Mouse (Mus musculus): Measurements from ENCODE around the gene Tdrd3. TPM values are rescaled to one million over a fixed set of nuclear protein-coding genes. Genes with fewer than 3 reads are reported as not detected.

Tdrd3 gene
- 39.4 and 40.8 TPM in 2 replicates for polyA plus RNA-seq (2016; fragmentation: Nextera tagmentation; extraction: Ambion mirVana)

DNA sequence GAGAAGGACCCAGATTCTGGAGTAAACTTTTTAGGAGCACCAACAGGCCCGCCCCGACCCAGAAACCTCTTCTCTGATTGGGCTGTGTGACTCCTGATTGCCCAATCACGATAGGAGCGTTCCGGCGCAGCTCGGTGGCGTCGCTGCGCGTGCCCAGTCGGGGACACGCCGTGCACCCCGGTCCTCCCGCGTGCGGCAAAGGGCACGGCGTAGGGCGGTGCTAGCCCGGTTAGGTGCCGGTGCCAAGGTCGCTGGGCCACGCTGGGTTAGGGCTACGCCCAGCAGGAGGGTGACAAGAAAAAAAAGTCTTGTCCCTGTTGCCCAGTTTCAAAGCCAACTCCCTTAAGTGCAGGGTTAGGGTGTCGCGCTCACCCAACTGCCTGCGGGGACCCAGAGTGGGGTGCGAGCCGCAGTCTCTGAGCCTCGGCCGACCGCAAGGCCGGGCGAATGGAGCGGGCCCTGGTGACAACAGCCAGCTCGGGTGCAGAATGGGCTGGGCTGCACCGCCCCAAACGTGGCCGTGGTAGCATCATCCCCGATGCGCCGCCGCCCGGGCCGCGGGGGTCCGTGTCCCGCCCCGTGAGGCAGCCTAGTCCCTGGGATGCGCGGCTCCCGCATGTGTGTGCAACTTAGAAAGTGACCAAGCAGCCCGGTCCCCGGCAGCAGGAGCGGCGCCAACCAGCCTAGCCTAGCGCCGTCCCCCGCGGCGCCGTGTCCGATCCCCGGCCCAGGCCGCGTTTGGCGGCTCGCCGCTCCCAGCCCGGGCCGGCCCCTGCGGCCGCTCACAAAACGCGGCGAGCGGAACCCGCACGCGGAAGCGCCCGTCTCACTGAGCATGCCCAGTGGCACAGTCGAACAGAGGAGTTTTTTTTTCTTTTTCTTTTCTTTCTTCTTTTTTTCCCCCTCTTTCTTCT lies at the start of gene Tdrd3:
TSS of gene Tdrd3 (plus strand) at position 832 of the 914 bp plus-strand sequence.
- peak within 1 kb of the TSS; percentile 95 for H3K9ac ChIP-seq (replicated peaks)
- no peaks in the 10 kb centered on the region for H3K9me3 ChIP-seq
- H3K4me1 ChIP-seq, result peaks cover 22% of the 10 kb centered on the region
- no peaks in the 10 kb centered on the region for H3K36me3 ChIP-seq
- peak within 1 kb of the TSS; percentile 68 for H3K4me2 ChIP-seq (replicated peaks)
- WGBS, result under 1% methylated on average over 84 of the region's 85 CpGs
- peak; percentile 94 for ATAC-seq (ENCODE audit: low FRiP score, low read depth)
- peak within 1 kb of the TSS; percentile 82 for H3K4me3 ChIP-seq
- no peaks in the 10 kb centered on the region for H3K27me3 ChIP-seq
- peak within 1 kb of the TSS; percentile 99 for H3K27ac ChIP-seq (replicated peaks)

DNA sequence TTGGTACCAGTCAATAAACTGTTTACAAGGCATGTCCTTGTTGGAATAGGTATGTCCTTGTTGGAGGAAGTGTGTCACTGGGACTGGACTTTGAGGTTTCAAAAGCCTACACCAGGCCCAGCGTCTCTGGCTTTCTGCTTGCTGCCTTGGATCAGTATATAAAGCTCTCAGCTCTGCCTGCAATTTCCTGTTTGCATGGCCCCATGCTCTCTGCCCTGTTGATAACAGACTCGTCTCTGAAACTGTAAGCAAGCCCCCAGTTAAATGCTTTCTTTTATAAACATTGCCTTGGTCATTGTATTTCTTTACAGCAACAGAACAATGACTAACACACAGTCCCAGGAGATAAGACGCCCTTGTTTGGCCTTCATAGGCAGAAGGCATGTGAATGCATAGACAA lies 49.3 kb upstream of the Tdrd3 start:
- Histone ChIP-seq H3K4me2 (replicated peaks) (no peak overlapping the region), H3K27ac (replicated peaks) (no peak overlapping the region), H3K4me1 (no peaks in the 10 kb centered on the region), H3K36me3 (no peaks in the 10 kb centered on the region), H3K27me3 (no peaks in the 10 kb centered on the region), H3K4me3 (no peak overlapping the region), H3K9ac (replicated peaks) (no peak overlapping the region), H3K9me3 (no peaks in the 10 kb centered on the region)
- ATAC-seq (ENCODE audit: low FRiP score, low read depth), result no peak
- WGBS, result 67% methylated on average over 3 of the region's 3 CpGs

DNA sequence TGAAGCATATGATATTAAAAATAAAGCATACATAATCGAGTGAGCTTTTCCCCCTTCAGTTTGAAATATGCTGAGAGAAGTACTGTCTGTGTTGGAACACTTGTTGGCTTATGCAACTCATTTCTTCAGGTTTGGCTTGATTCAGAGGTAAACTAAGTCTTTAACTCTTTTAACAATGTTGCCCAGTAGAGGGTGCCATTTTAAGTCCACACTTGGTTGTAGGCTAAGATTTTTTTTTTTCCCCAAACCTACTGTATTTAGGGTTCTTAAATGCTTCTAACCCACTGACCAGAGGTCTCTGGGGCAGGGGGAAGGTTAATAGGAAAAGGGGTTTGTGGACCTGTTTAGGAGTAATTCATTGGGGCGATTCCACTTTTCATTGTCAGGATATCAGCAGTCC lies 33.4 kb upstream of the Tdrd3 start:
- Histone ChIP-seq H3K9ac (replicated peaks) (no peak overlapping the region), H3K27me3 (no peaks in the 10 kb centered on the region), H3K4me3 (no peak overlapping the region), H3K36me3 (no peaks in the 10 kb centered on the region), H3K4me1 (no peaks in the 10 kb centered on the region), H3K9me3 (no peaks in the 10 kb centered on the region), H3K27ac (replicated peaks) (no peak overlapping the region), H3K4me2 (replicated peaks) (no peak overlapping the region)
- no peak for ATAC-seq (ENCODE audit: low FRiP score, low read depth)
- WGBS, result 73% methylated on average over 2 of the region's 2 CpGs

DNA sequence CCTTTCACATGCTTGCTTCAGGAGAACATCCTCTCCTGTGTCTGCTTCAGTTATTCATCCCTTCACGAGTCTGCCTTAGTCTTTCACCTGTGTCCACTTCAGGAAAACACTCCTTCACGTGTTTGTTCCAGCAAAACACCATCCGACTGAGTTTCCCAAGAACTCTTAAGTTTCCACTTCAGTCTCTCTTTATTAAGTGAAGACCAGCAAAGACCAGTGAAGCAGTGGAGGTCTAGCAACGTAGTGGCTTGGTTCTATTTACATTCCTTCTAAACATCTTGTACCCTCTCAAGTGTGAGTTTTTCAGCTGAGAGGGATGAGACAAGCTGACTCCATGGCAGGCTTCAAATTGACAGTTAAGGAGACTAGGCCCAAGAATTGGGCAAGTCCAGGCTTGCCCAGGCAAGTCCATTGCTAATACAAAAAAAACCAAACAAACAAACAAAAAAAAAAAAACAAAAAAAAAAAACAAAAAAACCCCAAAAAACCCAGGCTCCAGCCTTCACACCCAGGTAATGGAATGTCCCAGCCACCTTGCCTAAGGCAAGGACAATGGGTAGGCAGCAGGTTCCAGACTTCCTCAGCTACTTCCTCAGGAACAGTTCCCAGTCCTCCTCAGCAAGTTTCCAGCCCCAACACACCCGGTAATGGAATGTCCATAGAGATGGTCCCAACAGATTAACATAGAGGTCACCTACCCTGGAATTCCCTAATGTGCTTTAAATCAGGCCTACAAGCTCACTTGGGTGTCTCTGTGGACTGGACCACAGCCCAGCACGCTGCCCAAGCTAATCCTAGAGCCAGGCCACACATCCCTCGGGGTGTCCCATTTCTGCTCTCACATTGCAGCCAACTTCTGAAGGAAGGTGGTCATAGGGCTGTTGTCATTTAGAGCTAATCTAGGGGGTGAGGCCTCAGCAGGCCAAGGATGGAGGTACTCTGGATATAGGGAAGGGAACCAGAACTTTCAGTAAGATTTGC lies 31.9 kb upstream of the Tdrd3 start:
- H3K9ac ChIP-seq (replicated peaks), result no peak overlapping the region
- H3K9me3 ChIP-seq, result no peaks in the 10 kb centered on the region
- H3K4me1 ChIP-seq, result no peaks in the 10 kb centered on the region
- no peak overlapping the region for H3K4me2 ChIP-seq (replicated peaks)
- no peaks in the 10 kb centered on the region for H3K36me3 ChIP-seq
- no peak overlapping the region for H3K4me3 ChIP-seq
- WGBS, result 91% methylated on average over 7 of the region's 7 CpGs
- H3K27me3 ChIP-seq, result no peaks in the 10 kb centered on the region
- H3K27ac ChIP-seq (replicated peaks), result no peak overlapping the region
- no peak for ATAC-seq (ENCODE audit: low FRiP score, low read depth)

DNA sequence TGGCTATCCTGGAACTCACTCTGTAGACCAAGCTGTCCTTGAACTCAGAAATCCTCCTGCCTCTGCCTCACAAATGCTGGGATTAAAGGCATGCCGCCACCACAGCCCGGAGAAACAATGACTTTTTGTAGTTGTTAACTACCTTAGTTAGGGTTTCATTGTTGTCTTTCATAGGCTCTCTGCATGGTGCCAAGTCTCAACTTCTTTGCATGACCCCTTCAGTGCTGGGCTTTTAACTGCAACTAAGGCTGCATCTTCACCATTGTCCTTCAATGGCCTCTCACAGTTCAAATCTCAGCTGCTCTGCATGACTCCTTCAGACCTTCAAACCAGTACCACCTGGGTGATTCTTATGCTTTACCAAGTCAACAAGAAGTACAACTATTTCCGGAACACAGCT lies 23.3 kb upstream of the Tdrd3 start:
- no peaks in the 10 kb centered on the region for H3K36me3 ChIP-seq
- H3K27ac ChIP-seq (replicated peaks), result no peak overlapping the region
- no peak overlapping the region for H3K4me3 ChIP-seq
- 0 out of 2 replicates have a peak, but pooled peaks cover 3% of the 10 kb centered on the region for H3K9me3 ChIP-seq
- H3K9ac ChIP-seq (replicated peaks), result no peak overlapping the region
- H3K27me3 ChIP-seq, result no peaks in the 10 kb centered on the region
- 85% methylated on average over 3 of the region's 3 CpGs for WGBS
- no peak overlapping the region for H3K4me2 ChIP-seq (replicated peaks)
- H3K4me1 ChIP-seq, result no peaks in the 10 kb centered on the region
- no peak for ATAC-seq (ENCODE audit: low FRiP score, low read depth)

DNA sequence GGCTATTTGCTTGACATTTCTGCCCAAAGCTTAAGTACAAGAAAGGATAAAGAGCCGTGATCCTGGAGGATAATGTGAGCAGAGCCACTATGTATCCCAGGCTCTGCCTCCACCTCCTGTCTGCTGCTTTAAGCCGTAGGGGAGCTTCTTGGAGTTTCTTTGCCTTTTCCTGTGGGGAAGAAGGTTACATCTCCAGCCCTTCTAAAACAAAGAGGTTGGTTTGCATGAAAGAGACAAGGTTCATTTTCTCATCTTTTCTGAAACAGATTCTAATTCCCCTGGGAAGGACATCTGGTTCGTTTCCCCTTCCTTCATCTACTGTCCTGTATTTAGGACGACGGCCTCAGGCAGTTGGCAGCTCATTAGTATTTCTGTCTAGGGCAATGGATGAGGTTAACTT lies 19.8 kb upstream of the Tdrd3 start:
- no peaks in the 10 kb centered on the region for H3K27me3 ChIP-seq
- 51% methylated on average over 5 of the region's 5 CpGs for WGBS
- no peaks in the 10 kb centered on the region for H3K36me3 ChIP-seq
- ATAC-seq (ENCODE audit: low FRiP score, low read depth), result 0 out of 2 replicates have a peak, but pooled peaks have one; percentile 34
- H3K9ac ChIP-seq (replicated peaks), result no peak overlapping the region
- H3K4me3 ChIP-seq, result no peak overlapping the region
- 0 out of 2 replicates have a peak, but pooled peaks cover 3% of the 10 kb centered on the region for H3K9me3 ChIP-seq
- no peak overlapping the region for H3K27ac ChIP-seq (replicated peaks)
- no peaks in the 10 kb centered on the region for H3K4me1 ChIP-seq
- no peak overlapping the region for H3K4me2 ChIP-seq (replicated peaks)

DNA sequence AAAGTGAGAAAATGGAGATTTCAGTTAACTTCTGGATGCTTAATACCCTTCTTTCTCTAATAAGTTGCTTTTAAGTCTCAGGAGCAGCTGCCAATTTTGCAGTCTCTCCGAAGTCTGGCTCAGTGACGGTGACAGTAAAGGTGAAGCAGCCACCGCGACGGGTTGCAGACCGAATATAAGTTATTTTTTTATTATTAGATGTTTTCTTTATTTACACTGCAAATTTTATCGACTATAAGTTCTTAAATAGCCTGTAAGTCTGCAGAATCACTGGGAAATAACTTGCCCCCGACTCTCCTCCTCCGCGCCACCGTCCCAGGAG lies 992 bp upstream of the Tdrd3 start:
- Histone ChIP-seq H3K27me3 (no peaks in the 10 kb centered on the region), H3K4me2 (replicated peaks) (peak overlapping the region; percentile 68), H3K4me3 (peak overlapping the region; percentile 82), H3K4me1 (peaks cover 20% of the 10 kb centered on the region), H3K9ac (replicated peaks) (peak overlapping the region; percentile 95; the same call in 1 of the 2 replicates), H3K36me3 (no peaks in the 10 kb centered on the region), H3K9me3 (no peaks in the 10 kb centered on the region), H3K27ac (replicated peaks) (peak overlapping the region; percentile 99; the same call in 1 of the 2 replicates)
- no peak for ATAC-seq (ENCODE audit: low FRiP score, low read depth)
- 2% methylated on average over 11 of the region's 11 CpGs for WGBS

DNA sequence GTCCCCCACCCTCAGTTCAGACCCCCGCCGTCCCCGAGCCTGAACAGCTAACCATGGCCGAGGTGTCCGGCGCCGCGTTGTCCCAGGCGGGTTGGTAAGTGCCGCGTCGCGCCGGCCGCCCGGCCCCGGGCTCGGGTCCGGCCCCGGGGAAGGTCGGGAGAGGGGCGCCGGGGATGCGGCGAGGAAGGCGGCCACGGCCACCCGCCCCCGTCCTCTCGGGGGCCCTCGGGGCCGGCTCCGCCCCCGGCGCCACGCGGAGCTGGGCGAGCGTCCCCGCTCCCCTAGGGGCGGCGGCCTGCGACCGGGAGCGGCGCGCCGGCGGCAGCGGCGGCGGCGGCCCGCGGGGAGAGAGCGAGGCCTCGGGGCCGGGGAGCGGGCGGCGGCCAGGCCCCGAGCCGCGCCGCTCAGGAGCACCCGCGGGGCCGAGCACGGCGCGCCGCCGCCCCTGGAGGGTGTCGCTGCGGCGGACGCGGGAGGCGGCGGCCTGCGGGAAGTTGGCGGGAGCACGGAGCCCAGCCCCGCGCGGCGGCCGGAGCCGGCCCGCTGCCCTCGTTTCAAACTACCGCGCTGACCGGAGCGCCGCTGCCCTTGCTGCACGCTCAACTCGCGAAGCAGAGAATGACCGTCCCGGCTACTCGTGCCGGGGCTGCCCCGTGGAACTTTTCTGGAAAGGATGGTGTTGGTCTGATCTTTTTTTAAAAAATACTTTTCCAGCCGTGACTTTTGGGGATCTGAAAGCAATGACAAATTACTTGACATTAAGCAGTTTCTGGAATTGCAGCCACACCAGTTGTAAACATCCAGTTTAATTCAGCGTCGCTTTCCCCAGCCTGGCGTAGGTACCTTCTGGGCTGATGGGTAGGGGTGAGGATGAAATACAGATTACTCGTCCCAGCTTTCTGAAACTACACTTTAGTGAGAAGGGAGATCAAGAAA lies 584 bp downstream of the Tdrd3 start:
- ATAC-seq (ENCODE audit: low FRiP score, low read depth), result peak; percentile 80
- Histone ChIP-seq H3K27ac (replicated peaks) (peak overlapping the region; percentile 99), H3K4me1 (peaks cover 22% of the 10 kb centered on the region), H3K4me3 (peak overlapping the region; percentile 82), H3K9ac (replicated peaks) (peak overlapping the region; percentile 95), H3K27me3 (no peaks in the 10 kb centered on the region), H3K4me2 (replicated peaks) (peak overlapping the region; percentile 68), H3K9me3 (no peaks in the 10 kb centered on the region), H3K36me3 (no peaks in the 10 kb centered on the region)
- WGBS, result under 1% methylated on average over 58 of the region's 109 CpGs

DNA sequence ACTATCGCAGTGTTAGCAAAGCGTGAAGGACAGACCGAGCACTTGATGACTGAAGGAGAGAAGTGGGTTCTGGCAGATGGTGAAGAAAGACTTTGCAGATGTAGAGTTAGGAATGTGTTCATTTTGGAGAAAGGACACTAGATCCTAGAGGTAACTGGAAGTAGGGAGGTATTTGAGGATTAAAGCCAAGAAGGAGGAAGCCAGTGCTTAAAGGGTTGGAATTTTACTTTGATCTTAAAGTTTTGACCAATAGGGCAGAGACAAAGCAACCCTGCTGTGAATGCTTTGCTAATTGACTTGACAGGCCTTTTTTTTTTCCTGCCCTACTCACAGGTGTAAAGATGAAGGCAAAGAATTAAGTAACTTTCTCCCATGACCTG lies 1.2 kb downstream of the Tdrd3 start:
- Histone ChIP-seq H3K4me2 (replicated peaks) (peak overlapping the region; percentile 68), H3K27ac (replicated peaks) (peak overlapping the region; percentile 99), H3K27me3 (no peaks in the 10 kb centered on the region), H3K36me3 (no peaks in the 10 kb centered on the region), H3K9ac (replicated peaks) (peak overlapping the region; percentile 95), H3K9me3 (no peaks in the 10 kb centered on the region), H3K4me1 (peaks cover 22% of the 10 kb centered on the region), H3K4me3 (peak overlapping the region; percentile 82)
- WGBS, result 1% methylated on average over 3 of the region's 3 CpGs
- no peak for ATAC-seq (ENCODE audit: low FRiP score, low read depth)

DNA sequence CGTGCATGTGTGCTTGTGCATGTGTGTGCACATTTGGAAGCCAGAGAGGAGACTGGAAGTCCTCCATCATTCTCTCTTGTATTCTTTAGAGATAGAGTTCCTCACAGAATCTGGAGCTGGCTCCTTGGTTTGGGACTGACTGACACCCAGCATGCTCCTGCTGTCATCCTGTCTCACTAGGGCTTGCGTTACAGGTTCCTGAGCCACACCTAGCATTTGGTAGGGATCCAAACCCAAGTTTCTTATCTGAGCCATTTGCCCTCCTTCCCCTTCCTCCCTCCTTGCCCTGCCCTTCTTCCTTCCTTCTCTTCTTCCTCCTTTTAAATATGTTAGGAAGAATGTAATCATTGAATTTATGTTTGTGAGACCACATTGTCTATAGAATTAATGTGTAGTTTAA lies 3.3 kb downstream of the Tdrd3 start:
- peaks cover 22% of the 10 kb centered on the region for H3K4me1 ChIP-seq
- no peak overlapping the region for H3K4me3 ChIP-seq
- no peak overlapping the region for H3K4me2 ChIP-seq (replicated peaks)
- H3K27me3 ChIP-seq, result no peaks in the 10 kb centered on the region
- H3K9ac ChIP-seq (replicated peaks), result no peak overlapping the region
- H3K27ac ChIP-seq (replicated peaks), result no peak overlapping the region
- no peaks in the 10 kb centered on the region for H3K36me3 ChIP-seq
- H3K9me3 ChIP-seq, result no peaks in the 10 kb centered on the region
- 82% methylated on average over 2 of the region's 2 CpGs for WGBS
- no peak for ATAC-seq (ENCODE audit: low FRiP score, low read depth)

DNA sequence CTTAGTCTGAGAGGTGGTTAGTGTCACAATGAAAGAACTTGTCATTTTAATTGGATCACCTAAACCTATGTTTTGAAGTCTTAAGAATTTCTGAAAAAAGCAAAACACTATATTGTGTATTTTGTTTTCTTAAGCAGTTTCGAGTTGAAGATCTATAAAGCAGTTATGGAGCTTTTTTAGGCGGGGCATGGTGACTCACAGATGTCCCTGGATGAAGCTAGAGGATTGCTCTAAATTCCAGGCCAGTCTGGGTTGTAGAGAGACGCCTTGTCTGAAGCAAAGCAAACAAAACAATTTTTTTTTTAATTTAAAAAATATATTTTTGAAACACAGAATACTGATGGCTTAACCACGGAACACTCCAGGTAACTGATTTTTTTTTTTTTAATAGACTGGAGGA lies 4.1 kb downstream of the Tdrd3 start:
- no peak overlapping the region for H3K27ac ChIP-seq (replicated peaks)
- H3K4me2 ChIP-seq (replicated peaks), result no peak overlapping the region
- H3K4me1 ChIP-seq, result peaks cover 18% of the 10 kb centered on the region; the same call in 1 of the 2 replicates
- no peaks in the 10 kb centered on the region for H3K9me3 ChIP-seq
- no peak for ATAC-seq (ENCODE audit: low FRiP score, low read depth)
- no peaks in the 10 kb centered on the region for H3K36me3 ChIP-seq
- no peaks in the 10 kb centered on the region for H3K27me3 ChIP-seq
- WGBS, result 76% methylated on average over 4 of the region's 4 CpGs
- H3K9ac ChIP-seq (replicated peaks), result no peak overlapping the region
- no peak overlapping the region for H3K4me3 ChIP-seq
